8 mouse cellular contexts compared by ENCODE assay signal in genomic region chr11:4186486-4187317, GRCm38 (mm10). TPM values are rescaled to one million over a fixed set of nuclear protein-coding genes. Genes with fewer than 3 reads are reported as not detected.
DNase-seq lines count a peak whose midpoint lies in the region; ATAC-seq and TF ChIP-seq lines count a peak whose summit lies in the region.

Gene Tbc1d10a (plus strand): TSS chr11:4186789.

- under 1% methylated on average over 71 of the region's 71 CpGs for WGBS in bone marrow, adult 2 months
- under 1% methylated on average over 71 of the region's 71 CpGs for WGBS in embryonic facial prominence, embryonic 15.5 days
- WGBS in limb, embryonic 14.5 days = under 1% methylated on average over 65 of the region's 71 CpGs
- WGBS in midbrain, postnatal 0 days = under 1% methylated on average over 71 of the region's 71 CpGs

- peak; percentile 66; the same call in 1 of the 2 replicates for TF ChIP-seq POLR2A in bone marrow, adult 2 months (IDR thresholded peaks at IDR 0.05; ENCODE audit: borderline replicate concordance, control insufficient read depth, low read depth, low read length)
- TF ChIP-seq POLR2A in limb, embryonic 14.5 days (IDR thresholded peaks at IDR 0.05; ENCODE audit: borderline replicate concordance, extremely low read depth, insufficient read depth, insufficient read length) = peak; percentile 91; the same call in 1 of the 2 replicates

- peak within 1 kb of the TSS; percentile 82 for H3K9ac ChIP-seq in embryonic facial prominence, embryonic 15.5 days
- peak within 1 kb of the TSS; percentile 88 for H3K9ac ChIP-seq in limb, embryonic 14.5 days (ENCODE audit: low read depth, low read length, severe bottlenecking)
- peak within 1 kb of the TSS; percentile 84 for H3K9ac ChIP-seq in midbrain, postnatal 0 days (replicated peaks; ENCODE audit: low read length, poor library complexity, severe bottlenecking)

- TF ChIP-seq CTCF in bone marrow, adult 2 months (IDR thresholded peaks at IDR 0.05; ENCODE audit: control insufficient read depth, insufficient read depth, low read length) = no peak
- TF ChIP-seq CTCF in midbrain, postnatal 0 days (IDR thresholded peaks at IDR 0.05) = no peak

- peak within 1 kb of the TSS; percentile 32; the same call in 1 of the 2 replicates for H3K27ac ChIP-seq in bone marrow, adult 2 months (ENCODE audit: control insufficient read depth, insufficient read depth, low read depth, low read length, poor library complexity)
- peak within 1 kb of the TSS; percentile 86 for H3K27ac ChIP-seq in embryonic facial prominence, embryonic 15.5 days (replicated peaks)
- peak within 1 kb of the TSS; percentile 63 for H3K27ac ChIP-seq in limb, embryonic 14.5 days (replicated peaks; ENCODE audit: low read depth, low read length)
- peak within 1 kb of the TSS; percentile 76 for H3K27ac ChIP-seq in midbrain, postnatal 0 days (ENCODE audit: low read depth, low read length)

- H3K4me2 ChIP-seq in embryonic facial prominence, embryonic 15.5 days (replicated peaks) = peak within 1 kb of the TSS; percentile 80
- peak within 1 kb of the TSS; percentile 96 for H3K4me2 ChIP-seq in limb, embryonic 14.5 days (replicated peaks; ENCODE audit: low read depth, low read length, severe bottlenecking)
- H3K4me2 ChIP-seq in midbrain, postnatal 0 days (ENCODE audit: low read depth, low read length, poor library complexity, severe bottlenecking) = peak within 1 kb of the TSS; percentile 66

- H3K36me3 ChIP-seq in embryonic facial prominence, embryonic 15.5 days = peaks cover 12% of the 10 kb centered on the region
- H3K36me3 ChIP-seq in limb, embryonic 14.5 days (ENCODE audit: control insufficient read depth, insufficient read depth, low read length) = peaks cover 14% of the 10 kb centered on the region
- peaks cover 4% of the 10 kb centered on the region for H3K36me3 ChIP-seq in midbrain, postnatal 0 days (ENCODE audit: insufficient read depth, low read length)

- H3K4me1 ChIP-seq in bone marrow, adult 2 months (ENCODE audit: control insufficient read depth, insufficient read depth, low read length) = no peaks in the 10 kb centered on the region; the same call in 1 of the 2 replicates
- peaks cover 36% of the 10 kb centered on the region for H3K4me1 ChIP-seq in embryonic facial prominence, embryonic 15.5 days
- H3K4me1 ChIP-seq in limb, embryonic 14.5 days (ENCODE audit: control insufficient read depth, insufficient read depth, low read length) = peaks cover 30% of the 10 kb centered on the region
- peaks cover 8% of the 10 kb centered on the region for H3K4me1 ChIP-seq in midbrain, postnatal 0 days (ENCODE audit: insufficient read depth, low read length)

- peak; percentile 98 for ATAC-seq in embryonic facial prominence, embryonic 15.5 days (ENCODE audit: insufficient number of reproducible peaks, low FRiP score, low TSS enrichment, low read depth)
- peak; percentile 99 for ATAC-seq in limb, embryonic 14.5 days (ENCODE audit: low FRiP score, low read depth)
- peak; percentile 99 for ATAC-seq in midbrain, postnatal 0 days (ENCODE audit: low FRiP score)

- peak within 1 kb of the TSS; percentile 76 for H3K4me3 ChIP-seq in bone marrow, adult 2 months (replicated peaks; ENCODE audit: control insufficient read depth, low read depth, low read length)
- peak within 1 kb of the TSS; percentile 80 for H3K4me3 ChIP-seq in embryonic facial prominence, embryonic 15.5 days (replicated peaks)
- peak within 1 kb of the TSS; percentile 84 for H3K4me3 ChIP-seq in limb, embryonic 14.5 days (replicated peaks; ENCODE audit: low read length)
- H3K4me3 ChIP-seq in midbrain, postnatal 0 days (ENCODE audit: low read depth, low read length) = peak within 1 kb of the TSS; percentile 93

- no peaks in the 10 kb centered on the region for H3K9me3 ChIP-seq in embryonic facial prominence, embryonic 15.5 days (replicated peaks)
- no peaks in the 10 kb centered on the region for H3K9me3 ChIP-seq in limb, embryonic 14.5 days (ENCODE audit: control insufficient read depth, low read length)
- no peaks in the 10 kb centered on the region for H3K9me3 ChIP-seq in midbrain, postnatal 0 days (ENCODE audit: low read length)

- H3K27me3 ChIP-seq in embryonic facial prominence, embryonic 15.5 days = no peaks in the 10 kb centered on the region
- H3K27me3 ChIP-seq in limb, embryonic 14.5 days (ENCODE audit: control insufficient read depth, insufficient read depth, low read length) = no peaks in the 10 kb centered on the region
- no peaks in the 10 kb centered on the region for H3K27me3 ChIP-seq in midbrain, postnatal 0 days (ENCODE audit: insufficient read depth, low read length)

- DNase-seq in 416B (ENCODE audit: low read depth) = peak; percentile 95
- DNase-seq in heart, adult 8-10 months (ENCODE audit: low spot score) = peak; percentile 97
- DNase-seq in kidney, adult 9 months = peak; percentile 99
- peak; percentile 98 for DNase-seq in limb, embryonic 14.5 days (ENCODE audit: low spot score)
- DNase-seq in midbrain, postnatal 0 days (ENCODE audit: low spot score) = peak; percentile 99
- DNase-seq in spleen, postnatal 14 days (ENCODE audit: low spot score in 2 of 2) = peak; percentile 97 to 98

RNA-seq across cellular contexts. Expression of gene Tbc1d10a, which starts in this region (rescaled TPM):
- polyA plus RNA-seq in bone marrow, adult 2 months (2011; ENCODE audit: insufficient read depth, insufficient read length, low replicate concordance, missing spikeins) = 5.2 and 13.5 TPM in 2 replicates
- 56.1 and 56.2 TPM in 2 replicates for polyA plus RNA-seq in embryonic facial prominence, embryonic 15.5 days (2015; fragmentation: Nextera tagmentation; extraction: Ambion mirVana)
- total RNA-seq in heart, adult 8-10 months (2022) = 1 to 10 TPM; 7.6 to 9.2 (median 8.2) TPM
- polyA plus RNA-seq in limb, embryonic 14.5 days (2012; rRNA removed) = 66.3 and 79.5 TPM in 2 replicates
- polyA plus RNA-seq in limb, embryonic 14.5 days (2014; fragmentation: Nextera tagmentation; extraction: Ambion mirVana) = 37.6 and 38.8 TPM in 2 replicates
- total RNA-seq in midbrain, postnatal 0 days (2014; rRNA removed) = 41.9 and 48.4 TPM in 2 replicates
- 31.9 and 36.2 TPM in 2 replicates for polyA plus RNA-seq in midbrain, postnatal 0 days (2015; fragmentation: Nextera tagmentation; extraction: Ambion mirVana)

Comparison
In these comparisons a context has a peak if more than half of its experiments do, and no peak if none do; other contexts are left out.
1. Peak in every context shown above with its lines: DNase-seq, ATAC-seq, H3K4me3 ChIP-seq and H3K27ac ChIP-seq.
2. H3K27ac ChIP-seq: peak in every context shown above with its lines; median percentile 86 in embryonic facial prominence, embryonic 15.5 days; 76 in midbrain, postnatal 0 days; 63 in limb, embryonic 14.5 days; 32 in bone marrow, adult 2 months.